Mouse (Mus musculus): ENCODE measurements at regions not wholly inside any gene's neighbourhood (a gene's known extent, or its start where the extent isn't known, plus 50 kb on each side); places are given as distances from the start of the nearest gene placed in this dataset.
A peak's percentile ranks its signal among the peaks of the same experiment; 100 is the strongest.

DNA sequence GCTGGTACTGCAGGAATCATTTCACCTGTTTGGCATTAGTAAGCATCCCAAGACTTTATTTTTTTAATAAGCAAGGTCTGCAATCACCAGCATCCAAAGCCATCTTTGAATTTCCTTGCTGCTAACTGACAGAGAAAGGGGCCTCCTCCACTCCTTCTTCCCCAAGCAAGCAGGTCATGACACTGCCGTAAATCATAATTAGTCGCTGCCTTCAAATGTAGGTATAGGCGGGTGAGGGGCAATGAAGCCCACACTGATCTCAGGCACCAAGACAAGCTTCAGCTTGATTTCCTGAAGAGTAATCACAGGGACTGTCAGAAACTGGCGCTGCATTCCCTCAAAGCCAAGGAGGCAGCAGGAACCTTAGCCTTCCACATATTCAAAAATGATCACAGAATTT lies 73.3 kb upstream of the Ptprt start:
- no peak for DNase-seq (ENCODE audit: low spot score in 2 of 2)

GRCm38 (mm10) chr2:162720016-162720415 lies 59.1 kb upstream of the Ptprt start:
- no peak for DNase-seq (ENCODE audit: low spot score in 2 of 2)

- no peak for DNase-seq (ENCODE audit: low spot score in 2 of 2)
These were observed 57.5 kb upstream of the Ptprt start for GRCm38 (mm10) chr2:162718466-162718865.

- DNase-seq (ENCODE audit: low spot score in 2 of 2), result peak in 1 of 2 experiments; percentile 50
These were observed 54.0 kb upstream of the Ptprt start for GRCm38 (mm10) chr2:162714976-162715375.

DNA sequence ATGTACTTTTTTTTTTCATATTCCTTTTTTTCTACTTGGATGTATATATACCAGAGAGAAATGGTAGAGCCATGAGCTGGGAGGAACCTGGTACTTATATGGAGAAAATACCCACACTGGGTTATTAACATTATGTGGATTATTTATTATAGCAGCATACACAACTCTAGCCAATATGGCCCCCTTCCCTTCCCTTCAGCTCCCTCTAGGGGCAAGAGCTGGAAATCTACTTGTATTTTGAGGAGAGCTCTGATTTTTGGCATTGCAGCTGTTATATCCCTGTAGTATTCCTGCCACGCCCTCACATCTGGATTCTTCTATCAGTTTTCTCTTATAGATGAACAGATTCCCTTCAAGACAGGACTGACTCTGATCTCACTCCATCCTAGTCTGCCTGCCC lies 52.0 kb upstream of the Ptprt start:
- DNase-seq (ENCODE audit: low spot score in 2 of 2), result no peak

- no peak for DNase-seq (ENCODE audit: low spot score in 2 of 2)
These were observed 51.4 kb upstream of the Ptprt start for GRCm38 (mm10) chr2:162712394-162712793.
